ENCODE assay signal across 28 mouse cellular contexts in genomic region chr8:82404068-82404467, GRCm38 (mm10).
"Had no signal": no experiment of that assay in that cellular context is flagged by ENCODE, and none has a peak within 500 bp of the region (broad histone marks: within the 10 kb centered on the region; RNA-seq: fewer than 3 reads in every experiment).

No protein-coding gene starts in this region.

- H3K4me3 ChIP-seq: limb, embryonic 10.5 days; limb, embryonic 12.5 days; limb, embryonic 13.5 days; limb, embryonic 15.5 days; liver, embryonic 12.5 days; liver, embryonic 13.5 days; liver, embryonic 15.5 days; midbrain, embryonic 10.5 days; midbrain, embryonic 12.5 days; midbrain, embryonic 13.5 days; midbrain, embryonic 15.5 days; myocyte; neural tube, embryonic 12.5 days had no signal

- H3K4me1 ChIP-seq: liver, embryonic 15.5 days had no signal

- H3K36me3 ChIP-seq: limb, embryonic 10.5 days; limb, embryonic 12.5 days; limb, embryonic 13.5 days; limb, embryonic 15.5 days; liver, embryonic 12.5 days; liver, embryonic 13.5 days; liver, embryonic 15.5 days; lung, embryonic 15.5 days; midbrain, embryonic 10.5 days; midbrain, embryonic 12.5 days; midbrain, embryonic 13.5 days; midbrain, embryonic 15.5 days; neural tube, embryonic 12.5 days had no signal

- H3K9me3 ChIP-seq: limb, embryonic 10.5 days; limb, embryonic 12.5 days; limb, embryonic 13.5 days; limb, embryonic 15.5 days; liver, embryonic 12.5 days; liver, embryonic 13.5 days; liver, embryonic 15.5 days; lung, embryonic 15.5 days; megakaryocyte, embryonic 14.5 days; midbrain, embryonic 10.5 days; midbrain, embryonic 12.5 days; midbrain, embryonic 13.5 days; midbrain, embryonic 15.5 days; neural tube, embryonic 12.5 days had no signal

- H3K27ac ChIP-seq: limb, embryonic 10.5 days; limb, embryonic 12.5 days; limb, embryonic 13.5 days; limb, embryonic 15.5 days; liver, embryonic 12.5 days; liver, embryonic 13.5 days; liver, embryonic 14.5 days; liver, embryonic 15.5 days; midbrain, embryonic 10.5 days; midbrain, embryonic 12.5 days; midbrain, embryonic 13.5 days; midbrain, embryonic 15.5 days; neural tube, embryonic 12.5 days had no signal

- H3K27me3 ChIP-seq: limb, embryonic 12.5 days; limb, embryonic 15.5 days; liver, embryonic 12.5 days; liver, embryonic 13.5 days; liver, embryonic 15.5 days; lung, embryonic 15.5 days; megakaryocyte, embryonic 14.5 days; midbrain, embryonic 12.5 days; midbrain, embryonic 13.5 days; neural tube, embryonic 12.5 days had no signal

- H3K9ac ChIP-seq: limb, embryonic 12.5 days; limb, embryonic 13.5 days; limb, embryonic 15.5 days; liver, embryonic 12.5 days; liver, embryonic 13.5 days; liver, embryonic 14.5 days; liver, embryonic 15.5 days; liver, postnatal 0 days; lung, embryonic 14.5 days; lung, embryonic 15.5 days; midbrain, embryonic 12.5 days; midbrain, embryonic 13.5 days; midbrain, embryonic 15.5 days; neural tube, embryonic 12.5 days had no signal

- H3K4me2 ChIP-seq: limb, embryonic 13.5 days; limb, embryonic 15.5 days; liver, embryonic 15.5 days; midbrain, embryonic 11.5 days; midbrain, embryonic 12.5 days; midbrain, embryonic 13.5 days; midbrain, embryonic 15.5 days; neural tube, embryonic 12.5 days had no signal

- DNase-seq: left cerebral cortex, postnatal 4 days; liver; liver, embryonic 13.5 days; liver, postnatal 0 days; lung, adult 18-20 months; lung, adult 2 months; lung, embryonic 14.5 days; lung, postnatal 10 days; lung, postnatal 14 days; lung, postnatal 36 days; lung, postnatal 4 days; midbrain, embryonic 14.5 days had no signal
